Mouse (Mus musculus): Measurements from ENCODE around the gene Serpinf2.

DNA sequence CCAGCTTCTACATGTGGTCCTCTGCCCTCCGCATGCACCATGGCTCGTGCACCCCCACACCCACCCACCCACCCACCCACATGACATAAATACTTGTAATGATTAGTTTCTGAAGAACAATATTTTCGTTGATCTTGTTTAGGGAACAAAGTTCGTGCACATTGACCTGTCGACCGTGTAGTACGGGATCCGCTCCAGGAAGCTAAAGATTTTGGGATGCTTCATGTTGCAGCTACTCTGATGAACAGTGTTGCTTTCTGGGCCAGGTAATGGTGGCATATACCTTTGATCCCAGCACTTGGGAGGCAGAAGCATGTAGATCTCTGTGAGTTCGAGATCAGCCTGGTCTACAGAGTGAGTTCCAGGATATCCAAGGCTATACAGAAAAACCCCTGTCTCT is 15.4 kb downstream of the Serpinf2 start:
- TF ChIP-seq CTCF (IDR thresholded peaks at IDR 0.05; ENCODE audit: control insufficient read depth, insufficient read depth, low read length) = no peak
- TF ChIP-seq POLR2A (IDR thresholded peaks at IDR 0.05; ENCODE audit: borderline replicate concordance, control insufficient read depth, low read depth, low read length) = no peak

Data from bone marrow, adult 2 months (tissue).